Mouse (Mus musculus) lung, postnatal 36 days (tissue): Measurements from ENCODE around the gene Jmjd8.
A peak's percentile ranks its signal among the peaks of the same experiment; 100 is the strongest.
"Not testable (repeated sequence)": the region's sequence is repeated elsewhere in the genome, so short reads cannot be mapped to it uniquely, and the experiment has no call there.

Experiments used
- DNase-seq: peaks from one replicate; pipeline ENCODE4 v3.0.0; 2022; ENCODE audit warnings: mixed read lengths

Gene Jmjd8

DNA sequence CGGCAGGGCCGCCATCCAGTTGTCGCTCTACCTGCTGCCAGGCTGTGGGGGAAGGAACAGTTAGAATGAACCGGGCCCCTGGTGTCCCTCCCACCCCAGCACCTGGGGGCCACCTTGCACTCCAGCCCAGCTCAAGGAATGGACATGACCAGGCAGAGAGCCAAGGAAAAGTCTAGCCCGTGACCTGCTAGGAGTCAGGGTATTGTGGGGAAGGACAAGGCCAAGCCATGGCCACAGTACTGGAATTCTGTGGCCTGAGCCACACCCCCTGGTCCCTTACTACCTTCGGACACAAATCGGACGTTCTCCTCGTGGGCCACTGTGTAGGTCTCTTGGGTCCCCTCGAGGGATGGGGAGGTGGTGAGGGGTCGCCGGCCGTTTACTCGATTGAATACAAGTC is 35.6 kb downstream of the Jmjd8 start:
- no peak for DNase-seq

DNA sequence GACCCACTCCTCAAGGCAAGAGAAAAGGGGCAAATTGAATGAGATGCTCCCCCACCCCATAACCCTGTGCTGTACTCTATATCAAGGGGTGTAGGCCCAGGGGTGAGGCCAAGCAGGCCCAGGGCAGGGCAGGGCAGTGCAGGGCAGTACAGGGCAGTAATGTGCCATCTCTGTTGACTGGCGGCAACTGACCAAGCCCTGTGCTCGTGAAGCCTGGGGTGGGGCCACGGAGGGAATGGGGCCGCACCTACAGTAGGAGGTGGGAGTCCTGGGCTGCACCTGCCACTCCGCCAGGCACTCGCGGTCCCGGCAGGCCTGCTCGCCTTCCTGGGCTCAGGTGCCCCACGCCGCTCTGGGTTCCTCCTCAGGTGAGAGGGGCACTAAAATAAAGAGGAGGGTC is 36.6 kb downstream of the Jmjd8 start:
- no peak for DNase-seq

DNA sequence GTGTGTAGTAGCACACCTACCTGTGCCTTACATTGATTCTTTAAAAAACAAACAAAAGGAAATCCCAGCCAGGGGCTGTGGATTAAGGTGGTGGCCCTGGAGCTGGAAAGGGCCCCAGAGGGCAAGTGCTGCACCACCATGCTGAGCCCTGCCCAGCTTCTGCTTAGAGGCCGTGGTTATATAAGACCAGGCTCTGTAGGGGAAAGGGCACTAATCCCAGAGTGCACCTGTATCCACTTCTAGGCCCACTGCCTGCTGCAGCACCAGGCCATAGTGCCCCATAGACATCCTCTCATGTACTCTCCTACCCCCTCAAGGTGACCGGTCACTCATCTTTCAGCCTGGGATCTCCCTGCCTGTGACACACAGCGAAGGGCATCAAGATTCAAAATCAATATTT is 37.5 kb downstream of the Jmjd8 start:
- DNase-seq: no peak

DNA sequence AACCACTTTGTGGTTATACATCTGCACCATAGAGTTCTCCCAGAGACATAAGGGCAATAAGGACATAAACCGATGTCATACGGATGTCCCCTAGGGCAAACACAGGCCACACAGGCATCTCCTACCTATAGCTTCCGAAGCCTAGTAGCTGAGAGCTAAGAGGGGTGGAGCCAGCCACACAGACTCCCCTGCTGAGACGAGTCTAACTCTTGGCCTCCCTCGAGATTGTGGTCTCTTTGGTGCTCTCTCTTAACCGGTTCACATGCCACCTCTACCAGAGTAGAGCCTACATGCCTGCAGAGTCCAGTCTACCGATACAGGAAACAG is 38.8 kb downstream of the Jmjd8 start:
- no peak for DNase-seq

DNA sequence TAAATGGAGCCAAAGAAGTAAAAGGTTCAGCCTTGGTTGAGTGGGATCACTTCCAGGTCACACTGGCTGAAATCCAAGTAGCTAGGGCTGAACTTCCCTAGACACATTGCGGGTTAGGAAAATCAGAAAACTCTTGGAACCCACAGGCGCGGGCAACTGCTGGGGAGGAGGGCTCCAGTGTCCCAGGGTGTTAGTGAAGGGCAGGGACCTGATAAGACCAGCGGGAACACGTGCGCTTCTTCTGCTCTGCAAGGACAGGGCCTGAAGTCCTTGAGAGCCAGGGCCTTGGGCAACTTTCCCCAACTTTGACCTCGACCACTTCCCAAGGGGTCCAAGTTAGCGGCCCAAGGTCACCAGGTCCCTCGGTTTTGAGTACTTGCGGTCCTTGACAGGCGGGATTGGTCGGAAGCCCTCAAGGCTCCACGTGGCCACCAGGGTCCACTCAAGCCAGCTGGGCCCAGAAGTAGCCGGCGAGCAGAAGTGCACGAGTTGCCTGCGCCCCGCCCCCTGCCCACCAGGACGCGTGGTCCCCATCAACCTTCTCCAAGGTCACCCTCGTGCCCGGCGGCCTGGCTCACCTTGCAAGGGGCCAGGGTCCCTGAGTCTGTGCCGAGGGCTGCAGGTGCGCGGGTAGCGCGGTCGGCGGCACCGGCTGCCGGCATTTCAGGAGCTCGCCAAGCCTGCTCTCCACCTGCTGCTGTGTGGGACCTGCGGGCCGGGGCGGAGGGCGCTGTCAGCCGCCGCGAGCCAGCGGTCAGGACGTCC is 39.4 kb downstream of the Jmjd8 start:
- DNase-seq: peak; percentile 64

DNA sequence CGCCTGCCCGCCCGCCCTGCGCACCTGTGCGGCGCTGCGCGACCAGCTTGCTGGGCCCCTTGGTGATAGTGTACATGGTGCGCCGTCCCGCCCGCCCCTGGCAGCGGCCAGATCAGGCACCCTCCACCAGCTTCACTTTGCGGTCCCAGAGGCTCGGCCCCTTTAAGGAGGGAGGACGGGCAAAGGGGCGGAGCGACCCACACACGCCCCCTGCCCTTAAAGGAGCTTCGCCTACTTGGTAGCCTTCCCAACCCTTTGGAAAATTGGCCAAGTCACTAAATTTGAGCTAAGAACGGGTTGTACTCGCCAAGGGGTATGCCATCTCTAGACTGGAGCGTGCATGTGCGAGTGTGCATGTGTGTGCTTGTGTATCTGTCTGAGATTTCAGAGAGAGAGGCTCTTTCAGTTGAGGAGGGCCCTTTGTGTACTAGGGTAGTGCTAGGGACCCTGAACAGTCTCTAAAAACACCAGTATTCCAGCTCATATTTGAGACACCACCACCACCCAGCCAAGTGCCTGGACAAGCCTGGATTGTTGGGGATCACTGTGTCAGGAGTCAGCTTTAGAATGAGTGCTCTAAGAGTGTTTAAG is 40.0 kb downstream of the Jmjd8 start, which contains the start of gene Mcrip2:
TSS of gene Mcrip2 (minus strand) at position 164 of the 591 bp plus-strand sequence.
- DNase-seq: peak; percentile 89

DNA sequence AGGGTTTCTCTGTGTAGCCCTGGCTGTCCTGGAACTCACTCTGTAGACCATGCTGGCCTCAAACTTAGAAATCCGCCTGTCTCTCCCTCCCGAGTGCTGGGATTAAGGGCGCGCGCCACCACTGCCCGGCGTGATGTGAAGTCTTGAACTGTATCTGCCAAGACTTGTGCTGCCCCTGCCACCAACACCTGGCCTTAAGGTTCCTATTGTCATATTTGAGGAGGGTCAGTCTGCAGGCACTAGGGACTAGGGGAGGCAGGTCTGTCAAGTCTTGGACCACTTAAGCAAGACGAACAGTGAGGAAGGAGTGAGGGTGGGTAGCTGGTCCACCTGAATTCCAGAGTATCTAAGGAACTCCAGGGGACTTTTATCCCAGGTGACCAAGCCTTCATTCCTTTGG is 40.8 kb downstream of the Jmjd8 start:
- DNase-seq: no peak

DNA sequence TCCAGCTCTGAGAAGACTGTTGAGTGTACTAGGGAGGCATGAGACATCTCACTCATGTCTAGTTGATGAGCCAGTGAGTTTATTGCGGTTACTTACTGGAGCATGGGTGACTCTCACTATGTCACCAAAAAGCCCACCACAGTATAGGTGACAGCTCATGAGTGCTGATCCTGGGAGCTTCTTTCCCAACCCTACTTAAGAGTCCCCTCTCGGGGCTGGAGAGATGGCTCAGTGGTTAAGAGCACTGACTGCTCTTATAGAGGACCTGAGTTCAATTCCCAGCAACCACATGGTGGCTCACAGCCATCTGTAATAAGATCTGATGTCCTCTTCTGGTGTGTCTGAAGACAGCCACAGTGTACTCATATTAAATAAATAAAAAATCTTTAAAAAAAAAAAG is 41.3 kb downstream of the Jmjd8 start:
- DNase-seq: no peak

DNA sequence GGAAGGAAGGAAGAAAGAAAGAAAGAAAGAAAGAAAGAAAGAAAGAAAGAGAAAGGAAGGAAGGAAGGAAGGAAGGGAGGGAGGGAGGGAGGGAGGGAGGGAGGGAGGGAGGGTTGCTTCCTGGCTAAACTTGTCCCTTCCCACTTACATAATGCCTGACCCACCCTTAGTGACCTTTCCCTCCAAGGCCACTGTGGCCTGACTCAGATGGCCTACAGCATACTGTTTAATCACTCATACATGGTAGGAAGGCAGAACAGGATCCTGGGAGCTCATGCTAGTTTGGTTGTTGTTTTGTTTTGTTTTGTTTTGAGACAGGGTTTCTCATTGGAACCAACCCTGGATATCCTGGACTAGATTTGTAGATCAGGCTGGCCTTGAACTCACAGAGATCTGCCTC is 42.9 kb downstream of the Jmjd8 start:
- not testable (repeated sequence) for DNase-seq

DNA sequence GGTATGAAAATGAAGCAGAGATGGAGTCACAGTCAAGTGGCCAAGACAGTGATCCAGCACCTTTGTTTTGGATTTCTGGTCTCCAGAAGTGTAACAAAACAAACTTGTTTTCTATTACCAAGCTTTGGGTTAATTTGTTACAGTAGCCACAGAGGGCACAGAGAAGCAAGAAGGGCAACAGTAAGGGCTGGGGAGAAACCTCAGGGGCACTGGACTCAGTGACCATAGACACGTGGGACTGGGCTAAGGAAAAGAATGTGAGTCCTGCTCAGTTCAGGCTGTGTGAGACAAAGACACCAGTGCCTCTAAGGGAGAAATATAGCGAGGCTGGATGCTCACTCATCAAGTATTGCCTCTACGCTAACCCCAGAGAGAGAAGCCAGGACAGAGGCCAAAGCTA is 44.0 kb downstream of the Jmjd8 start:
- no peak for DNase-seq

DNA sequence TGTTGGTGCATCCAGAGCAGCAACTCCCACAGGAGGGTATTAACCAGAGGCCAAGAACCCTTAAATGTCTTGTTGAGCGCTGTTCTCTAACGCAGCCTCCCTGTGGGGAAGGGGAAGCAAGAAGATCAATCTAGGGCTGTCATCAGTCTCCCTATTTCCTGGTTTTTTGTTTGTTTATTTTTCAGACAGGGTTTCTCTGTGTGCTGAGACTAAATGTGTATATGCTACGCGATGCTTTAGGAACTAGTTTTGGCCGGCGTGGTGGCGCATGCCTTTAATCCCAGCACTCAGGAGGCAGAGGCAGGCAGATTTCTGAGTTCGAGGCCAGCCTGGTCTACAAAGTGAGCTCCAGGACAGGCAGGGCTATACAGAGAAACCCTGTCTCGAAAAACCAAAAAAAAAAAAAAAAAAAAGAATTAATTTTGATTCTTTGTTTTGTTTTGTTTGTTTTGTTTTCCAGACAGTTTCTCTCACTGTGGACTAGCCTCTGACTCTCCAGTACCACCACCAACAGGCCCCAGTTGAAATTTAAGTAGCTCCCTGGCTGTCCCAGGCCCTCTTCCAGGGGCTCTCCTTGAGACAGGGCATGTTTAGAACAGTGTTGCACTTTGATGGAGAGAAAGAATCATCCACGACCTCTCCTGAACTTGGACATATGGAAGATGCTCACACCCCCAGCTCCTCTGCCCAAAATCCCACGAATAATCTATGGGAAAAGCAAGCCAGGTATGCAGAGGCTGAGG is 44.9 kb downstream of the Jmjd8 start:
- DNase-seq: no peak

DNA sequence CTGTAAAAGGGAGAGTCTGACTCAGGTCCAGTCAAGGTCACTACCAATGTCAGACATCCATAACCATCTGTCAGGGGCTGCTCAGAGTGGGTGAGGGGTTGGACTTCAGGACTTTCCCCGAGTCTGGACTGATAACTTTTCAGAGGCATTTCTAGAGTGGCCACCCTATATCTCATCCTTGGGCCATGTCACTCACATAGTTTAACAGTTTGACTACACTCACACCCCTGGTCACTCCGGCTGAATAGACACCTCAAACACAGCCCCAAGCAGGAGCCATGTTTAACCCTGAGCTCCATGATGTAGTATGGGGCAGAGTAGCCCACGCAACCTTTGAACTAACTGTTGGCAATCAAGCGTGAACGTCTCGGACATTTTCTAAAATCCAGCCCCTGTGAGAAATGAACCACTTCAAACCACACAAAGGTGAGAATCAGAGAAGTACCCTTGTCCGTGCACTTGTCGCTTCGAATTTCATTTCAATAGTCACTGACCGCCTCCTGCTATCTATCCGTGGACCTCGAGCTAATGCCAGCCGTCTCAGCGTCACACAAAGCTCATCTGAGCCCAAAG is 45.6 kb downstream of the Jmjd8 start:
- no peak for DNase-seq

DNA sequence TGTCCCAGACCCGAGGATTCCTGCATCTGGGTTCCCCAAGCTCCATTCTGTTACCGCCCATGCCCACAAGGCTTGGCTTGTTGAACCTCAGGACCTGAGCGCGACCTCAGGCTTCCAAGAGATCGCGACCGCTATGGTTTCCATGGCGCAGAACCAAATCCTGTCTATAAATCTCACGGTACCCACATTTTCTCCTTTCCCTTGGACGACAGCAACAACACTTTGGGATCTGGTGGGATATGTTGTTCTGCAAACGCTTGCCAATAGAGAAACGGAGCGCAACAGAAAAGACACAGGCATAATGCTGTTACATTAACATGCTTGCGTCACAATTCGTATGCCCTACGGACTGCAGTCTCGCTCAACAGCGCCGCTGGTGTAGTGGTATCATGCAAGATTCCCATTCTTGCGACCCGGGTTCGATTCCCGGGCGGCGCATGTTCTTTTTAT is 46.1 kb downstream of the Jmjd8 start, which contains the start of gene Mettl26:
TSS of gene Mettl26 (plus strand) at position 354 of the 450 bp plus-strand sequence.
- peak; percentile 98 for DNase-seq

DNA sequence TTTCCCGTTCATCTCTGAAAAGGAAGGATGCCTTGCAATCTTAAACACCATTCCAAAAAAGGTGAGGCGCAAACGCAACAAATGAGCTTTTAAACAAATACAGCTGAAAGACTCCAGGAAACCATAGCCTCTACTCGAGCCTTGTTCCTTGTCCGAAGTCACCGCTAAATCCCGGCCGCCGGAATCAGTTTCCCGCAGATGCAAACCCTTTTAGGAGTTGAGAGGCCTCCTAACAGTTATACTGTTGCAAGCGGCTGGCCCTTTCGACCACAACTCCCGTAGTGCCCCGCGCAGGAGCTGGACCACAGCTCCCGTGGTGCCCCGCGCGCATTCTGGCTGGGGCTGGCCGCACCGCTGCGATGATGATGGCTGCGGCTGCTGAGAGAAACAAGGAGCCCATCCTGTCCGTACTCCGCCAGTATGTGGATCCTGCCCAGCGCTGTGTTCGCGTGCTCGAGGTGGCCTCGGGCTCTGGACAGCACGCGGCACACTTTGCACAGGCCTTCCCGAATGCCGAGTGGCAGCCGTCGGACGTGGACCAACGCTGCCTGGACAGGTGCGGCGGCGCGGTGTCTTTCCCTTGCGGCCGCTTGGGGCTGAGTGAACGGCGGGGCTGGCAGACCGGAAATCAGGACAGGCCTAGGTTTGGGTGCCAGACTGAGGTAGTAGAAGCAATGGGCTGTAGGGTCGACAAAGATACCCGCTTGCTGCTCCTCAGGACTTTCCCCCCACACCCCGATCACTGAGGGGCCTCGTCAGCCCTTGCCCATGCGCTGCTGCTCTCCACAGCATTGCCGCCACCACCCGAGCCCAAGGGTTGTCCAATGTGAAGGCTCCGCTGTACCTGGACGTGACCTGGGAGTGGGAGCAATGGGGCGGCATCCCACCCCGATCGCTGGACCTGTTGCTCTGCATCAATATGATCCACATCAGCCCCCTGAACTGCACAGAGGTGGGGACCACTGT is 46.8 kb downstream of the Jmjd8 start:
- peak; percentile 92 for DNase-seq

DNA sequence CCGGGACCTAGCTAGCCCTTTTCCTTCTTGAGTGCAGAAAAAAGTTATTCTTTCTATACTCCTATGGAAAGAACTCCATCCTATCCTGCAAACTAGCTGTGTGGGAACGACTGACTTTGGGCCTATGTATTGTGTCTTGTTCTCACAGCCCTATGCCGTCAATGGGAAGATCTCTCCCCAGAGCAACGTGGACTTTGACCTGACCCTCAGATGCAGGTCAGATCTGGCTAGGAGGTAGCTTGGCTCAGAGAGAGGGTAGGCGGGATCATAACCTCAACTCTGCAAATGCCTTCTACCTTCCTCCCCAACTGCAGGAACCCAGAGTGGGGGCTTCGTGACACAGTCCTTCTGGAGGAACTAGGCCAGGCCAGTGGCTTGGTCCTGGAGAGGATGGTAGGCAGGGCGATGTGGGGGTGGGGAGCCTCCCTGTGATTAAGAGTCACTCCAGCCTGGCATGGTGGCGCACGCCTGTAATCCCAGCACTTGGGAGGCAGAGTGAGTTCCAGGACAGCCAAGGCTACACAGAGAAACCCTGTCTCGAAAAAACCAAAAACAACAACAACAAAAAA is 47.8 kb downstream of the Jmjd8 start:
- no peak for DNase-seq

DNA sequence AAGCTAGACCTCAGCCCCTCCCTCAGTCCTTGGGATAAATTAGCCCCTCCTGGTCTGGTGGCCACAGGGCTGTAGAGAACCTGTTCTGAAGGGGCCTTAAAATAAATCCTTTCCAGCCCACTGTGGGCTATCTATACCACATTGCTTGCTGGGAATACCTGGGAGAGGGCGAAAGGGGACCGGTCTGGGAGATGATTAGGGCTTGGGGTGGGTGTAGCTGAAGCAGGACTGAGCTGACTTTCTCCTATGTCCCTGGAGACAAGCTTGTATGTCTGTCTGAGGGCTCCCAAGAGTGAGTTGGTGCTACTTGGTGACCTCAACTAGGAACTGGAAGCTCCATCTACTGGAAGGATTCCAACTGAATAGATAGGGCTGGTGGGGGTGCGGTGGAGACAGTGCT is 48.4 kb downstream of the Jmjd8 start:
- no peak for DNase-seq

DNA sequence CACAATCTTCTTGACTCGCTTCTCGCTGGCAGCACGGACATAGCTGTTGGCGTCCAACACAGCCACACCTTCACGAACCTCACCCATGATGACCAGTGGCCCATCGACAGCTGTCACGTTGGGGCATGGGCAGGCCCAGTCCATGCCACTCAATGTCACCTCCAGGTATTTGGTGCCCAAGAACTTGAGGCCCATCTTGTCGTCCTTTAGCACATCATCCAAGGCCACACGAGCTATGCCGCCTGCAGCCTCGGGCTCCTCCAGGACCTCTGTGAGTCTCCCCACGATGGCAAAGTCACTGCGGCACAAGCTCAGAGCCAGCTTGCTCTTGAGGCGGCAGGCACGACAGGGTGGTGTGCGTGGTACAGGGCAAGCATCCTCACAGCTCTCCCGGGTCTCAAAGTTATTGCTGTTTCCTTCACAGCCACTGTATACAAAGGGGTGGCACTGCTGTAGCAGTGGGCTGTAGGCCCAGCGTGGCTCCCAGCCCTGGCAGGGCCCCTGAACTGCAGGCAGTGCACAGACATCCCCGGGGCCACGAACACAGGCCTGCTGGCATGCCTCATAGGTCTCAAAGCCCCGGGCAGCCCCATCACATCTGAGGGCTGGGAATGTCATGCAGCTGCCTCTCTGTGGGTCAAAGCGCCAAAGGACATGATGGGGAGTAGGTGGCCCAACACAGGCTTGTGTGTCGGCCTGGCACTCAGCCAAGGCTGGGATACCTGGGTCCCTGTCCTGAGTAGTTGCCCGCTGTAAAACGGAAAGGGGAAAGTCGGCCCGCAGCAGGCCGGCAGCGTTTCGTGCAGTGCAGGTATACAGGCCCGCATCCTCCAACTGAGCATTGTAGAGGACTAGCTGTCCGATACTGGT is 49.3 kb downstream of the Jmjd8 start:
- no peak for DNase-seq

DNA sequence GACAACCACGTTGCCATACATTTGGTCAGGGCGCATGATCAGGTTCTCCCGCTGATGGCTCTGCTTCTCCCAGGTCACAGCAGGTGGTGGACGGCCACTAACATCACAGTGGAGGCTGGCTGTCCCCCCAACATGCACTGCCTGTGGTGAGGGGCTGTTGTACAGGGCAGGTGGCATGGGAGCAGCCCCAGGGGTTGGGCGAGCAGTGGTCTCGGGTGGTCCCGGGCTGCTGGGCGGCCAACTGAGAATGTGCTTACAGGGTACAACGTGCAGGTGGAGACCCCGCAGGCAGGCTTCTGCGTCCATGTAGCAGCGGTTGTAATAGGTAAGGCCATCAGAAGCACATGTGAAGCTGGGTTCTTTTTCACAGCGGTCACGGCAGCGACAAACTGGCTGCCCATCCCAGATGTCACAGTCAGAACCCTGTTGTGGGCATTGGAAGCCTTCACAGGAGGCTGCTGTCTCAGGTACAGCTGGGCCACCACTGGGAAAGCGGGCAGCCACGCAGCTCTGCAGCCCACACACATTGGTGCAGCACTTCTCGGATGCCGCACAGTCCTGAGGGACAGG is 50.0 kb downstream of the Jmjd8 start:
- DNase-seq: no peak

DNA sequence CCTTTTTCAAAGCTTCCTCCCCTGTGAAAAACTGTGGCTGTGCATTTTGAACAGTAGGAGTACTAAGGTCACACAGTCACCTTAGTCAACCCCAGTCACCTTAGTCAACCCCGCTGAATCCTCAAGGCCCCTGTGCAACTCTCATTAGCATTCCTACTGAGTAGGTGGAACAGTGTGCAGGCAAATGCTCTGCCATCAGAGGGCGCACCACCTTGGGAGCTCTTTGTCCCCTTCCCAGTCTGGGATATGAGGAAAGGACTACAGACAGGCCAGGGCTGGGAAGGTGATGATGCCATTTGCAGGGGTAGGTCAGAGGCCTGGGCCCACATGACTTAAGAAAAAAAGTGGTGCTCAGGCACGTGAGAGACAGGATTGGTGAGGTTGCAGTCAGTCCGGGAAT is 50.6 kb downstream of the Jmjd8 start:
- peak; percentile 37 for DNase-seq

DNA sequence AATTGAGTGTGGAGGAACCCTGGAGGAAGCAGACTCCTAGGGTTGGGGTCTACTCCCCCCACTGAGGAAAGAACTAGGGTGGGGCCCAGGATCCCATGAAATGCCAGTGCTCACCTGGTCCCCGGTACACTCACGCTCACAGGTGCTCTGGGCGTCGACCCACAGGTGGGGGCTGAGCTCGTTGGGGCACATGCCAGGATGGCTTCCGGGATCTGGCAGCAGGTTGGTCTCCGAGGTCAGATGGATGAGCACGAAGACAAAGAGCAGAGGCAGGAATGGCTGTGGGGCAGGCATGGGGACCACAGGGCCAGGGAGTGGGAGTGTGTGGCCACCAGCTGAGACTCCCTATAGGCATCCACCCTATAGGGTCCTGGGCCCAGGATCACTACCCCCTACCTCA is 51.1 kb downstream of the Jmjd8 start:
- no peak for DNase-seq
